Mouse (Mus musculus): ENCODE measurements around the gene Klhl22.
A peak's percentile ranks its signal among the peaks of the same experiment; 100 is the strongest.
"Not testable (repeated sequence)": the region's sequence is repeated elsewhere in the genome, so short reads cannot be mapped to it uniquely, and the experiment has no call there.

Klhl22 gene

DNA sequence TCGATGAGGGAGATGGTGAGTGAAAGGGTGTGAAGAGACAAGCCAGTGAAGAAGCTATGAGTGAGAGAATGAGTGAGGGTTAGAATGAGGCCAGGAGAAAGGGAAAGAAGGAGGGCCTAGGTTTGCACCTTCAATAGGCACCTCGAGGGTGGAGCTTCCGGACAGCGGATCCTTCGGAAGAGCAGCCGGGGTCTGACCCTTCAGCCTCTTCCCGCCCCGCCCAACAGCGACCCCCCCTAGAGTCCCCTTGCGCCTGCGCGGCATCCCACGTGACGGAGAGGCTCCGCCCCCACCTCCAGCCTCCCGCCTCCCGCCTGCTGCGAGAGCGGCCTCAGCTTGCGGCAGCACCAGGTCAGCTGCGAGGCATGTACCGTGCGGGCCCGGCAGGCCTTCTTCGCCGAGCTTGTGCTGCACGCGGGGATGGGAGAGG is at the start of gene Klhl22:
TSS of gene Klhl22 (plus strand) at position 275 of the 430 bp plus-strand sequence.
- DNase-seq = peak; percentile 90

DNA sequence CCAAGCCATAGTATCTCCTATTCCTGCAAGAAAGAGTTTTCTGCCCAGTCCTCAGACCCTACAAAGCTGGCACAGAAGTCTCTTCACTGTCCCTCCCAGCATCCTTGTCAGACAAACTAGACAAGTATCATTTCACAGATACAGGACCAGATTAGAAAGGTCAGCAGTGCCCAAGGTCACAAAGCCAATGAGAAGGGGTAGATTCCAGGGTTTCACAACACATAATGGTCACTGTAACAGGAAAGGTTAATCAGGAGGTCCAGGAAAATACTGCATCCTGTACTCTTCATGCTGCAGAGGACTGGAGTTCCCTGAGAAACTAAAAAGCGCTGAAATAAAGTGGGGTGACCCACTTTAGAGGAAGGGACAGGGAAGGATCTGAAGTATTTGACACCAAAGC is 41.6 kb upstream of the Klhl22 start:
- no peak for DNase-seq

DNA sequence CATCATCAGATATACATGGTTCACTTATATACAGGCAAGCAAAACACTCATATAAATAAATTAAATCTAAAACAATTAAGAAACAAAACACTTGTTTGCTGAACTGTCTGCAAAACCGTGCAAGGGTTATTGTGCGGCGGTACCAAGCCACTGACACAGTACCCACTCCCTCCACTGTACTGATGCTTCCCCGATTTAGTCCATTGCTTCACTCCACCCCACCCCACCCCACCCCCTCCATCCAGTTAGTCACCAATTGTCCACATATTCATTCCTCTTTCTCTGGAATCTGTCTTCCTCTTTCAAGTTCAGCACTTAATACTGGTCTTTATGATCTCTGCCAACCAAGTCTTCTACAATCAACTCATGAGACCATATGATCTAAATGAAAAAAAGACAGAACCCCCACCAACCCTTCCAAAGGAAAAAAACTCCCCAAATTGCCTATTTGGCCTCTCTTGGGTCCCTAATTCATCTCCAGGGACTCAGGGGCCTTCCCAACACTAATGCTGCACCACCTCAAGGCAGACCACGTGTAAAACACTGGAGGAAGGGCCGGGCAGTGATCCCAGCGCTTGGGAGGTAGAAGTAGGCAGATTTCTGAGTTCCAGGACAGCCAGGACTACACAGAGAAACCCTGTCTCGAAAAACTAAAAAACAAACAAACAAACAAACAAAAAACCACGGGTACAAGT is 38.2 kb upstream of the Klhl22 start:
- no peak for DNase-seq

DNA sequence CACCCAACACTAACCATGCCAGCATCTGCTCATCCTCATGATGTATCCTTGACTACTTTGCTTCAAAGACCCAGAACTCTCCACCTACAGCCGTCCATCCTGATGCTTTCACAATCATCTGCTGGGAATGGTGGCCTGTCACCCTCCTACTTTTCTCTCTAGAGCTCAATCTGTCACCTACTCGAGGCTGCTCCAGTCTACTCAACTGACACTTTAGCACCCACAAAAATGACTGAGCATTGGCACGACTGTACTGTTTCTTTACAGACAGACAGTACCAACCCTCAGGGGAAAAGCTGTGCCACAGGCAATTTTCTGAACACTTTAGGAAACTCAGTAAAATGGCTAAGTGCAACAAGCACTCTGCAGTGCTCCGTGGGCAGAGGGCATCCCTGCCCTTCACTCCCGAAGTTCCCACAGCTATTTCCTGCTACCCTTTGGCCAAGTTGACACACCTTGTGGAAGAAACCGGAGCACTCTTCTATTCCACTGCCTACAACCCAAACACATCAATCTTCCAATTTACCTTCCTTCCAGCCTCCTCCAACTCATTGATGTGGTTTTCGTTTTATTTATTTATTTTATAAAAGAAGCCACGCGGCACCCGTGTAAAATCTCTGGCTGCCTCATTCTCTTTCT is 37.5 kb upstream of the Klhl22 start:
- DNase-seq = no peak

DNA sequence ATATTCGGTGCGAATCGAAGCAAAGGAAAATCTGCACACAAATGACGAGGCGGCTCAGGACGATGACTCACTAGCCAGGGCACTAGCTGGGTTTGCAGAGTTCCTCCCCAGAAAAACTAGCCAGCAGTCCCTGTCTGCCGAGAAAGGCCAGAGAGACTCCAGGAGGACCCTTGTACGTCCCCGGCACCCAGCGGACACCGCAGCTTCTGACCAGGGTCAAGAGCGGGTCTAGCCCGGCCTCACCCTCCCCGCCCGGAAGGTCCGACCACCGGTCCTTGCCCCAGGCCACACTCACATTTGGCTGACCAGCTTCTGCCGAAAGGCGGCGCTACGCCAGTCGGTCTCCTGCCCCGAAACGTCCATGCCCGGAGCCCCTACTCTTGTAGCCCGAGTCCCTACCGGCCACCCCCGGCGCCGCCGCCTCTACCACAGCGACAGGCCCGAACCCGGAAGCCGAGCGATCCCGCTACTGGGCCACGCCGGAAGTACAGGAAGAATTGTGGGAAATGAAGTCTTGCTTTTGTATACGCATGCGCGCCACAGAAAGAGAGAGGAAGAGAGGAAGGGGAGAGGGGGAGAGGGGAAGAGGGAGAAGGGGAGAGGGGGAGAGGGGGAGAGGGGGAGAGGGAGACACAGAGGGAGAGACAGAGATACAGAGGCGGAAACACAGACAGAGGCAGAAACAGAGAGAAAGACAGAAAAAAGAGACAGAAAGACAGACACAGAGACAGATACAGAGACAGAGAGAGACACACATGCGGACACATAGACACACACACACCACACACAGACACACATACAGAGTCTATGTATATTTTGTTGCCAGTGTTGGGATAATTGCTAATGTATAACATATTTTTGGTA is 36.7 kb upstream of the Klhl22 start:
- peak; percentile 85 for DNase-seq

DNA sequence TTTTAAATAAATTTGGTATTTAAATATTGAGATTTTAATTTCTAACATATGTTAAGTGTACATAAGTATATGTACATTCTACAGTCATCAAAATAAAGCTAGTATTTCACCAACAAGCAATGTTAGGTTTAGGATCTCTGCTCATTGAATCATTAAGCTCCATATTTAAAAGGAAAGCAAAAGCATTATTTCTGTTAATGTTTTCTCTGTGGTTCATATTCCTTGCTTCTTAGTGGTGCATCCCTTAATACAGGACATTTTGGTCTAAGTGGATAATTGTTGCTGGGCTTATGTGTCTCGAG is 36.1 kb upstream of the Klhl22 start:
- no peak for DNase-seq

DNA sequence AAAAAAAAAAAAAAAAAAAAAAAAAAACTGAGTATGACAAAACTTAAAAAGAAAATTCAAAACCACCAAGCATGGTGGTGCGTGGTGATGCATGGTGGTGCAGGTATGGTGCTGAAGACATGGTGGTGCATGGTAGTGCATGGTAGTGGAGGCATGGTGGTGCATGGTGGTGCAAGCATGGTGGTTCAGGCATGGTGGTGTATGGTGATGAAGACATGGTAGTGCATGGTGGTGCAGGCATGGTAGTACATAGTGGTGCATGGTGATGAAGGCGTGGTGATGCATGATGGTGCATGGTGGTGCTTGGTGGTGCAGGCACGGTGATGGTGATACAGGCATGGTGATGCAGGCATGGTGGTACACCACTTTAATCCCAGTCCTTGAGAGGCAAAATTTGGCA is 35.0 kb upstream of the Klhl22 start:
- no peak for DNase-seq

DNA sequence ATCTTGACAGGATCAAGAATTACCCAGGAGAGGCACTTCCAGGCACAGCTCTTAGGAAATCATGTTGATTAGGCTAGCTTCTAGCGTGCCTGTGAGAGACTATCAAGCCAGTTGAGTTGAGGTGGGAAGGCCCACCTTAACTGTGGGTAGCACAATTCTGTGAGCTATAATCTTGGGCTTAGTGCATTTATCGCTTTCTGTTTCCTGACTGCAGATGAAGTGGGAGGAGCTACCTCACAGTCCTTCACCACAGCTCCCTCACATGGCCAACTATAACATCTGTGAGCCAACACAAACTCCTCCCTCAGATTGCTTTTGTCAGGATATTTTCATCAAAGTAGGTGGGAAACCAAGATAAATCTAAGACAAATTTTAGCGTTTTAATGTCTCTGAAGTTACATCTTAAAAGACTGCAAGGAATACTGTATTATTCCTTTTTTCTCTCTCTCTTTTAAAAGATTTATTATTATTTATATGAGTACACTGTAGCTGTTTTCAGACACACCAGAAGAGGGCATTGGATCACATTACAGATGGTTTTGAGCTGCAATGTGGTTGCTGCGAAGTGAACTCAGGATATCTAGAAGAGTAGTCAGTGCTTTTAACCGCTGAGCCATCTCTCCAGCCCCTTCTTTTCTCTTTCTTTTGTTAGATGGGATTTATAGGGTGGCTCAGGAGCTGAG is 32.1 kb upstream of the Klhl22 start:
- no peak for DNase-seq

DNA sequence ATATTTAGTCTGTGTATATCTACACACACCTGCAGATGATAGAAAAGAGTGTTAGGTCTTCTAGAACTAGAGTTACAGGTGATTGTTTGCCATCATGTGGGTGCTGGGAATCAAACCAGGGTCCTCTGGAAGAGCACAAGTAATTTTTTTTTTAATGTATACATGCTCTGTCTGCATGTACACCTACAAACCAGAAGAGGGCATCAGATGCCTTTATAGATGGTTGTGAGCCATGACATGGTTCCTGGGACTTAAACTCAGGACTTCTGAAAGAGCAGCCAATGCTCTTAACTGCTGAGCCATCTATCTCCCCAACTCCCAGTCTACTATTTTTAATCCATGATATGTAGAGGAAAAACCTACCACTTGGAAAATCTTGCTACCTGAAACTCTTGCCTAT is 29.4 kb upstream of the Klhl22 start:
- no peak for DNase-seq

DNA sequence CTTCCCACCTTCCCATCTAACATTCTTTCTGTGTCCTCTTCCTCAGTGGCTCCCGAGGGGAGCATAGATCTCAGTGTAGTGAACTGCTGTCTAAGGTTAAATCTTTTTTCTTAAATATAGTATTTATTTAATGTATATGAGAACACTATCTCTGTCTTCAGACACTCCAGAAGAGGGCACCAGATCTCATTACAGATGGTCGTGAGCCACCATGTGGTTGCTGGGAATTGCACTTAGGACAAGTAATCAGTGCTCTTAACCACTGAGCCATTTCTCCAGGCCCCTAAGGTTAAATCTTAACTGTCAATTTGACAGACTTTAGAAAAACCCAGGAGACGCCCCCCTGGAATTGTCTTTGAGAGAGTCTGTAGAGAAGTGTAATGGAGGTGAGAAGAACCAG is 27.4 kb upstream of the Klhl22 start:
- DNase-seq = no peak

DNA sequence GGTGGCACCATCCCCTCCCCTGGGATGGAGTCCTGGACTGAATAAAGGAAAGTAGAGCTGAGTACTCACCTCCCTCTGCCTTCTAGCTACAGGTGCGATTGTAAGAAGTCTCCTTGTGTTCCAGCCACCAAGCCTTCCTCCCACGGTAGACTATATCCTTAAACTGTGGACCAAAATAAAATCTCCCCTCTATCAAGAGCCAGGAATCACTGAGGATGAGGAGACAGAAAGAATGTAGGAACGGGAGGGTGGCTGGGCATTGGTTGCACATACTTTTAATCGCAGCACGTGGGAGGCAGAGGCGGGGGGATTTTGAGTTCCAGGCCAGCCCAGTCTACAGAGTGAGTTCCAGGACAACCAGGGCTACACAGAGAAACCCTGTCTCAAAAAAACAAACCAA is 27.0 kb upstream of the Klhl22 start:
- DNase-seq = no peak

DNA sequence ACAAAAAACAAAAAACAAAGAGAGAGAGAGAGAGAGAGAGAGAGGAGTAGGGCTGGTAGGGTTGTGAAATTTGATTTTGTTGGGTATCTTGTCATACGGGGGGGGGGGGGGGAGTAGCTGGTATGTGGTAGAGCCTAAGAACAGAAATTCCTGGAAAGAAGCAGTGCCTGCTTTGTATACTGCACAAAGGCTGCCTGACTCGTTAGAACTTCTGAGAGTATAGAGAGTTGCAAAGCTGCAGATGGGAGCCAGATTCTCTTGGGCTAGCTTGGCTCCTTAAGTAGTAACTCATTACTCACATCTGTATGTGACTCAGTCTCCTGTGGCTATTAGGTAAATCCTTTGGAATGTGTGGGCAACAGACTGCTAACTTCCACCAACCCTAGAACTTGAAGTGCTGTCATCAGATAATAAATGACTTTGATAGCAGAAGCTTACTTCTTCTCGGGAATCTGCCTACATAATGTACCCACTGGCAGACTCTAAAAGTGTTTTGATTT is 26.5 kb upstream of the Klhl22 start, which contains the start of gene Med15:
TSS of gene Med15 (minus strand) at position 51 of the 500 bp plus-strand sequence.
- no peak for DNase-seq

DNA sequence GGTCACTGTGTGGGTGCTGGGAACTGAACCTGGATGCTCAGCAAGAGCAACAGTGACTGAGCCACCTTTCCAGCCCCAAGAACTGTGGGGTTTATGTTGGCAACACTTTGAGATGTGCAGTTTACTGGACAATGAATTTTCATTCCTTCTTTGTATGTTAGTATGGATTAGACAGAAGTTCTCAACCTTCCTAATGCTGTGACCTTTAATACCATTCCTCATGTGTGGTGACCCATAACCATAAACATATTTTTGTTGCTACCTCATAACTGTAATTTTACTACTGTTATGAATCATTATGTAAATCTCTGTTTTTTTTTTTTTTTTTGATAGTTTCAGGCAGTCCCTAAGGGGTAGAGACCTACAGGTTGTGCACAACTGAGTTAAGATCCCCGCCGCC is 25.8 kb upstream of the Klhl22 start:
- DNase-seq = no peak

DNA sequence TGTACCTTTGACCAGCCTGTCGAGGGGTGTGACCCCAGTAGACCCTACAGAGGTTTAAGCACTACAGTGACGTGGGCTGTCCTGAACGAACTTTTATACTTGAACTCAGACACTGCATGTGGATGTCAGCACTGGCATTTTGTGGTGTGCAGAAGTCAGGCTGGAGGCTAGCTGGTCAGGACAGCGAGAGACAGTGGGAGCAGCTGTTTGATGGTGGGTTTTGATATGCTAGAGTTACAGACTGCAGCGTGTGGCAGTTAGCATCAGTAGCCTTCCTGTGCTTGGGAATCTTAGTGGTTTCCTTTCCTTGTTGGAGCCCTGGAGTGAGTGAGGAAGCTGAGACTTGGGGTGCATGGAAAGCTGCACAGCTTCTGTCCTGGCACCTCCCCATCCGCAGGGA is 24.5 kb upstream of the Klhl22 start:
- DNase-seq = not testable (repeated sequence)

DNA sequence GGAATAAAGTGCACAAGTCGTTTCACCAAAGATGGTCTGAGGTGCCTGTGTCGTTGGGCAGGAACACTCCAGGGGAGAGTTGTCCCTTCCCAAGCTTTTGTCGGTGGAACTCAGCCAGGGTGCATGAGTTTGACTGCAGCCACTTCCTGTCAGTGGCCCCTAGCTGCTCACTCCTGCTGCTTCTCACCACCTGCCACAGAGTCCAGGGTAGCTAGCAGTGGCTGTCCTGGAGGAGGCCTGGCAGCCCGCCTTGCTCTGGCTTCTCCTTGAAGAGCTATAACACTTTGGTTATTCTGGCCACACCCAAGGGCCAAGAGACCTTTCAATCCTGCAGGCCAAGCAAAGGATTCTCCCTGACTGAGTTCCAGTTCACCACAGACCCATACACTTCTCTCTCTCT is 23.3 kb upstream of the Klhl22 start:
- DNase-seq = no peak

DNA sequence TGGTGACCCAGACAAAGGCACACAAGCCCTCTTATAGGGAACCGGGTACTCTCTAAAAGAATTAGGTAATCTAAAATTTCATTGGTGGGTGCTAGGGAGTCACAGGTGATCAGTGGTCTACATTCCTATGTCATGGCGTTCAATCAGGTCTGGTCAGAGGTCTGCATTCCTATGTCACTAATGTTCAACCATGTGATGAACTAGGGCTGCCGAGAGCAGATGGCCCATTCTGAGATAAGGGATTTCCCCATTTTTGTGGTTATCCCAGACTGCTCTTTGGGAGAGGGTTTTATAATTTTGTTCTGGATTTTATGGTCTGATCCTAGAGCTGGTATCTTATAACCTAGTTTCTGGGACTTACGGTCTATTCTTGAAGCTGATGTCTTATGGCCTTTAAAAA is 19.3 kb upstream of the Klhl22 start:
- no peak for DNase-seq

DNA sequence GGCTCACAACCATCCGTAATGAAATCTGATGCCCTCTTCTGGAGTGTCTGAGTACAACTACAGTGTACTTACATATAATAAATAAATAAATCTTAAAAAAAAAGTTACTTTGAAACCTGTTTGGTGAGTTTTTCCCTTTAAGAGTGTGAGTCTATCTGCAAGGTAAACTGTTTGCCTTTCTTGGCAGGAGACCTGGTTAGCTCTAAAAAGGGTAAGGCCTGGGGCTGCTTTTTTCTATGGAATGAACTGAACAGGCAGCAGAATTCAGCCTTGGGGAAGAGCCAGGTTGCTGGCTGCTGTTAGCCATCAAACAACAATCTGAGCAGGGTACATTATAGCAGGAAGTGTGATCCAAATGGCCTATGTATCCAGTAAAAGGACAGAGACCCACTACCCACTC is 16.6 kb upstream of the Klhl22 start:
- no peak for DNase-seq

DNA sequence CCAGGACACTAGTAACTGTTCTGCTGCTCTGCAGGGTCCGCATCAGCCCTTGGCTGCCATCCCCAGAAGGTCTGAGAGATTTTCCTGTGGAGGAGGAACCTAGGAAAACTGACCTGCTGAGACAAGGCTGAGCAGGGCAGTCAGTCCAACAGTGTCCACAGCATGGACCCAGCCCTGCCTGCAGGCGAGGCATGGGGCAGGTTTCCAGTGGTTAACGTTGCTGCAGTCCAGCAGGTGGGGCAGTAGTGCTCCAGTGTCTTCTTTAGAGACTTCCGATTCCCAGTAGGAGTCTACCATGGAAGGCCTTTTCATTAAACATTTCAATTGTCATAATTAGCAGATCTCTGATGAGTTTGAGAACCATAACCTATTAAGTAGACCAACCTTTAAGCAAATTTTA is 16.1 kb upstream of the Klhl22 start:
- no peak for DNase-seq

DNA sequence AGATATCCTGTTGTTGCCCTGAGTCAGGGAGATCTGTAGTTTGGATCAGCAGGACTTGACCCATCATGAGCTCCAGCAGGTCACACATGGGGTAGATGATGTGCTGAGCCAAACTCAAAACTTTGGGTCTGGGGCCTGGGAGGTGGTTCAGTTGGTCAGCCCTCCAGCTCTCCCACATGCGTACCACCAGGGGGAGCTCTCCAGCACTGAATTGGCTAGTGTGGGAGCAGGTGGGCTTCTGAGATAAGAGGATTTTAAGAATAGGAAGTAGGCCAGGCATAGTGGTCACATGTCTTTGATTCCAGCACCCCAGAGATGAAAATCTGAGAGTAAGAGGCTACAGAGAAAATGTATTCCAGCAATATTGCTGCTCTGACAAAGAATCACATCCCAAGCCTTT is 14.9 kb upstream of the Klhl22 start:
- peak; percentile 23 for DNase-seq

DNA sequence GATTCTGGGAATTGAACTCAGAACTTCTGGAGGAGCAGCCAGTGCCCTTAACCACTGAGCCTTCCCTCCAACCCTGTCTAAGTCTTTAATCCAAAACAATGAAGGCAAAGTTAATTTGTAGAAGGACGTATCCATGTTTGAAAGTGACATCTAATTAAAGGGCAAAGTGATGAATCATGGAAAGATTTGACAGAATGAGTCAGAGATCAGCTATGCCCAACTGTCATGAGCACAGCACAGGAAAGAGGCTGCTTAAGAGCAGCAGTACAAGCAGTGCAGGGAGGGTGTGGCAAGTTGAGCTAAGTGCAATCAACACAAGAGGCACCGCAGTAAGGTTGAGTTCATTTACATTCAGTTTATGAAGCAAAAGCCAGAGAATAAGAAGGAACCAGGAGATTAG is 14.4 kb upstream of the Klhl22 start:
- DNase-seq = no peak

DNA sequence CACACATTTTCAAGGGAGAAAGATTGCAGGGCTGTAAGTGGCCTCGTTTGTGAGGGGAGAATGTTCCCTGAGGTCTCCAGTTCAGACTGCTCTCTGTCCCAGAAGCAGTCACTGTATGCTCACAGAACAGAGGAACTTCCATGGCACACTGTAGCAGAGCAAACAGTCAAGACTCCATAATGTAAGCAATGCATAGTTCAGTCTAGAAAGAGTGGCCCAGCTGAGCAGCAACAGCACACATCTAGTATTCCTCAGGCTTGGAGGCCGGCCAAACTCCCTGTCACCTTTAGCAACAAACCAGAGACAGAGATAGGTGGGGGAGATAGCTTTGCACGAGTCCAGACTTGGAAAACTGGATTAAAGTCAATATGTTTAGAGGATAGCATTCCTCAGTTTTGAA is 6.4 kb upstream of the Klhl22 start:
- no peak for DNase-seq

DNA sequence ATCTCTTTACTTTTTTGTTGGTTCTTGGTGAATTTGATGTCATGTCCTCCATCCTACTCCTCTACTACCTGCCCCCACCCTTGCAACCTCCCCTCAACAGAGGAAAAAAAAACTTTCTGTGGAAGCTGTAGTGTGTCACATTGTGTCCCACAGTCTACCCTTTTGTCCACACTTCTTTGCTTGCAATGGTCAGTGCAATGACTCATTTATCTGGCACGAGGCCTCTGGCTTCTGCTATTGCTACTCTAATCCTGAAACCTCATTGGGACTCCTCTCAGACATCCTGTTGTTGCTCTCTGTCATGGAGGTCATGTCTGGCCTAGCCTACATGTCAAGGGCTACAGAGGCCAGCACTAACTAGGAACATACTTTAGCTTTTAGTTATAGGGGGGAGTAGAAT is 5.7 kb upstream of the Klhl22 start:
- DNase-seq = no peak

DNA sequence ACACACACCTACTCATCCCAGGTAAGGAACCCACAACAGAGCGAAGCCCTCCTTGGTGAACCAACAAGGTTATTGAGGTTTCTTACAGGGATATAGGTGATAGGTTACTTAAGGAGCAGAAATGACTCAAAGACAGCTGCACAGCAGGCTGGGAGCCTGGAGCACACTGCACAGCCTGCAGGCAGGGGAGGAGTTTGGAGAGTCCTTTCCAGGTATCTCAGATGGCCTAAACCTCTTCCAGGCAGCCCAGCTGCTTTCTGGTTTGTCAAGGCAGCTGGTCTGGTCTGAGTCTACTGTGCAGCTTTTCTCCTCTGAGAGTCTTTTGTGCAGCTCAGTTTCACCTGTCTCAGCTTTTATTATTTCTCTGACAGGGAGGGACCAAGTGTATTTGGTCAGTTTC is 1.7 kb upstream of the Klhl22 start:
- no peak for DNase-seq

All from cerebellum, adult 11 months (tissue).